Mouse (Mus musculus): ENCODE data around the gene Olfr146. TPM values are rescaled to one million over a fixed set of nuclear protein-coding genes. Genes with fewer than 3 reads are reported as not detected.

The Olfr146 gene
- not detected in 2 replicates for polyA plus RNA-seq (2015; fragmentation: Nextera tagmentation; extraction: Ambion mirVana)

- no peak for ATAC-seq (ENCODE audit: borderline replicate concordance, extremely low read depth, low FRiP score, low TSS enrichment)
- WGBS, result 68% methylated on average over 1 of the region's 1 CpGs
Measured at GRCm38 (mm10) chr9:39023277-39023676, at the start of gene Olfr146. TSS of gene Olfr146 (minus strand) at chr9:39023377.

DNA sequence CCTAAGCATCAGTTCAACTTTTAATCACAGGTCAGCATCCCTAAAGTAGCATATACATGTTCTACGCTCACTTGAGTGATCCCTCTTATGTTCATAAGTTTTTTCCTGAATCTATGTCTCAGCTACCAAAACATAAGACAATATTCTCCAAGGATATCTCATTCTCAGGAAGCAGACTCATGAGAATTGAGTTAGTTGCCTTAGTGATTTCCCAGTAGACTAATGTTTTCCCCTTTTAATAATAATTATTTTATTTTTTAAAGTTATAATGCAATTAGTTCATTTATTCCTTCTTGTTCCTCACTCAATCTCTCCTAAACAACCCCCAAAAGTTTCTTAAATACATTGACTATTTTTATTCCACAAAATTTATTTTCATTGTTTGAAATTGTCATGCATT is 41.7 kb upstream of the Olfr146 start, which contains the start of gene Olfr937:
Gene Olfr937 (minus strand): TSS at position 101 of the 400 bp plus-strand sequence.
- no peaks in the 10 kb centered on the region for H3K4me1 ChIP-seq

More at GRCm38 (mm10) chr9:39023277-39023676, at the start of gene Olfr146:
- H3K9me3 ChIP-seq, result no peaks in the 10 kb centered on the region
- H3K36me3 ChIP-seq, result no peaks in the 10 kb centered on the region
- no peaks in the 10 kb centered on the region for H3K27me3 ChIP-seq
- H3K27ac ChIP-seq, result no peak within 1 kb of the TSS
- no peaks in the 10 kb centered on the region for H3K4me1 ChIP-seq
- H3K4me3 ChIP-seq, result no peak within 1 kb of the TSS
- H3K4me2 ChIP-seq, result no peak within 1 kb of the TSS
- no peak within 1 kb of the TSS for H3K9ac ChIP-seq

DNA sequence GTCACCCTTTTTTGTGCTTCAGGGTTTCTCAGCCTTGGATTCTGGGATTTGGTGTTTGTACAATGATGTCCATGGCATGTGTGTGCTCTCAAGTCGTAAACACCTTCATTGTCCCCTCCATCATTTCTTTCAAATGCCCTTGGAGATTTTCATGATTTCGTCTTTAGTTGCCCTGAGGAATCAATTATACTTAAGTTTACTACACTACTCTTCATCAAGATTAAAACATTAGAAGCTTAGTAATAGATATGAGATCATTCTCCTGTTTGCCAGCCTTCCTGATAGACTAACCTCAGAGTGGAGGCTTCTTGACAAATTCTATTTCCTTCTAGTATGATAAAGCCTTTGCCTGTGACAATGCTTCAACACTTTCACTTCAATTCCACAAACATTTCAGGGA is 23.6 kb downstream of the Olfr146 start, which contains the start of gene Olfr935:
Gene Olfr935 (minus strand): TSS at position 101 of the 400 bp plus-strand sequence.
- 72% methylated on average over 2 of the region's 2 CpGs for WGBS
- no peak for ATAC-seq (ENCODE audit: borderline replicate concordance, extremely low read depth, low FRiP score, low TSS enrichment)
- no peak within 1 kb of the TSS for H3K4me3 ChIP-seq
- H3K27me3 ChIP-seq, result no peaks in the 10 kb centered on the region
- no peaks in the 10 kb centered on the region for H3K9me3 ChIP-seq
- H3K9ac ChIP-seq, result no peak within 1 kb of the TSS
- H3K36me3 ChIP-seq, result no peaks in the 10 kb centered on the region
- H3K27ac ChIP-seq, result no peak within 1 kb of the TSS
- no peaks in the 10 kb centered on the region for H3K4me1 ChIP-seq
- H3K4me2 ChIP-seq, result no peak within 1 kb of the TSS

More for the DNA sequence above, 41.7 kb upstream of the Olfr146 start, which contains the start of gene Olfr937:
- ATAC-seq (ENCODE audit: borderline replicate concordance, extremely low read depth, low FRiP score, low TSS enrichment), result no peak
- no peaks in the 10 kb centered on the region for H3K27me3 ChIP-seq
- H3K27ac ChIP-seq, result no peak within 1 kb of the TSS
- no peak within 1 kb of the TSS for H3K4me2 ChIP-seq
- no peaks in the 10 kb centered on the region for H3K36me3 ChIP-seq
- no peaks in the 10 kb centered on the region for H3K9me3 ChIP-seq
- 60% methylated on average over 1 of the region's 1 CpGs for WGBS
- no peak within 1 kb of the TSS for H3K4me3 ChIP-seq
- no peak within 1 kb of the TSS for H3K9ac ChIP-seq

GRCm38 (mm10) chr9:38988215-38988614 is 35.0 kb downstream of the Olfr146 start, which contains the start of gene Olfr934:
TSS of gene Olfr934 (minus strand) at chr9:38988315.
- Histone ChIP-seq H3K4me3 (no peak within 1 kb of the TSS), H3K9ac (no peak within 1 kb of the TSS), H3K4me1 (no peaks in the 10 kb centered on the region), H3K36me3 (no peaks in the 10 kb centered on the region), H3K27me3 (no peaks in the 10 kb centered on the region), H3K9me3 (no peaks in the 10 kb centered on the region), H3K27ac (no peak within 1 kb of the TSS), H3K4me2 (no peak within 1 kb of the TSS)
- ATAC-seq (ENCODE audit: borderline replicate concordance, extremely low read depth, low FRiP score, low TSS enrichment), result no peak
- WGBS, result 82% methylated on average over 2 of the region's 2 CpGs

- 71% methylated on average over 4 of the region's 4 CpGs for WGBS
- no peaks in the 10 kb centered on the region for H3K27me3 ChIP-seq
- H3K4me3 ChIP-seq, result no peak within 1 kb of the TSS
- H3K4me1 ChIP-seq, result no peaks in the 10 kb centered on the region
- no peak for ATAC-seq (ENCODE audit: borderline replicate concordance, extremely low read depth, low FRiP score, low TSS enrichment)
- H3K36me3 ChIP-seq, result no peaks in the 10 kb centered on the region
- no peak within 1 kb of the TSS for H3K4me2 ChIP-seq
- H3K9ac ChIP-seq, result no peak within 1 kb of the TSS
- H3K9me3 ChIP-seq, result no peaks in the 10 kb centered on the region
- H3K27ac ChIP-seq, result no peak within 1 kb of the TSS
Measured at GRCm38 (mm10) chr9:38972013-38972412, 51.2 kb downstream of the Olfr146 start, which contains the start of gene Olfr933. TSS of gene Olfr933 (plus strand) at chr9:38972313.

Small RNA genes within 50 kb of the gene (microRNA-seq; reads per million reads assigned to microRNA genes)
- not detected for gene Gm25529

Other genes starting within 250 kb of the Olfr146 start
- not detected in 2 replicates for gene Olfr922, start 208.8 kb downstream of the Olfr146 start, polyA plus RNA-seq (2015; fragmentation: Nextera tagmentation; extraction: Ambion mirVana)
- not detected in 2 replicates for gene Olfr923, start 196.8 kb downstream of the Olfr146 start, polyA plus RNA-seq (2015; fragmentation: Nextera tagmentation; extraction: Ambion mirVana)
- gene Olfr924, start 178.9 kb downstream of the Olfr146 start, polyA plus RNA-seq (2015; fragmentation: Nextera tagmentation; extraction: Ambion mirVana), result not detected in 2 replicates
- not detected in 2 replicates for gene Olfr26, start 168.3 kb downstream of the Olfr146 start, polyA plus RNA-seq (2015; fragmentation: Nextera tagmentation; extraction: Ambion mirVana)
- not detected in 2 replicates for gene Olfr926, start 146.3 kb downstream of the Olfr146 start, polyA plus RNA-seq (2015; fragmentation: Nextera tagmentation; extraction: Ambion mirVana)
- not detected in 2 replicates for gene Olfr930, start 93.6 kb downstream of the Olfr146 start, polyA plus RNA-seq (2015; fragmentation: Nextera tagmentation; extraction: Ambion mirVana)
- gene Olfr933, start 51.1 kb downstream of the Olfr146 start, polyA plus RNA-seq (2015; fragmentation: Nextera tagmentation; extraction: Ambion mirVana), result not detected in 2 replicates
- gene Olfr934, start 35.1 kb downstream of the Olfr146 start, polyA plus RNA-seq (2015; fragmentation: Nextera tagmentation; extraction: Ambion mirVana), result not detected in 2 replicates
- not detected in 2 replicates for gene Olfr935, start 23.7 kb downstream of the Olfr146 start, polyA plus RNA-seq (2015; fragmentation: Nextera tagmentation; extraction: Ambion mirVana)
- not detected in 2 replicates for gene Olfr937, start 41.6 kb upstream of the Olfr146 start, polyA plus RNA-seq (2015; fragmentation: Nextera tagmentation; extraction: Ambion mirVana)
- gene Olfr938, start 55.5 kb upstream of the Olfr146 start, polyA plus RNA-seq (2015; fragmentation: Nextera tagmentation; extraction: Ambion mirVana), result not detected in 2 replicates
- not detected in 2 replicates for gene Olfr27, start 104.8 kb upstream of the Olfr146 start, polyA plus RNA-seq (2015; fragmentation: Nextera tagmentation; extraction: Ambion mirVana)
- gene Olfr943, start 142.9 kb upstream of the Olfr146 start, polyA plus RNA-seq (2015; fragmentation: Nextera tagmentation; extraction: Ambion mirVana), result not detected in 2 replicates
- not detected in 2 replicates for gene Olfr944, start 178.5 kb upstream of the Olfr146 start, polyA plus RNA-seq (2015; fragmentation: Nextera tagmentation; extraction: Ambion mirVana)
- gene Olfr1537, start 226.6 kb upstream of the Olfr146 start, polyA plus RNA-seq (2015; fragmentation: Nextera tagmentation; extraction: Ambion mirVana), result not detected in 2 replicates

Data from lung, embryonic 15.5 days (tissue).